Mouse (Mus musculus) liver, adult 2 months (tissue): Measurements from ENCODE around the gene Atp6v0b.

ENCODE experiments used
- CTCF ChIP-seq: fragments of 200-500 bp; IDR thresholded peaks from 2 replicates; pipeline ENCODE4 v1.5.1; 2011; ENCODE audit warnings: low read depth, low read length, control low read depth
- POLR2A ChIP-seq: fragments of 200-500 bp; IDR thresholded peaks from 2 replicates; pipeline ENCODE4 v1.6.1; 2011; ENCODE audit warnings: low read length, control low read depth; ENCODE audit not compliant: insufficient read depth; ENCODE audit errors: extremely low read depth

DNA sequence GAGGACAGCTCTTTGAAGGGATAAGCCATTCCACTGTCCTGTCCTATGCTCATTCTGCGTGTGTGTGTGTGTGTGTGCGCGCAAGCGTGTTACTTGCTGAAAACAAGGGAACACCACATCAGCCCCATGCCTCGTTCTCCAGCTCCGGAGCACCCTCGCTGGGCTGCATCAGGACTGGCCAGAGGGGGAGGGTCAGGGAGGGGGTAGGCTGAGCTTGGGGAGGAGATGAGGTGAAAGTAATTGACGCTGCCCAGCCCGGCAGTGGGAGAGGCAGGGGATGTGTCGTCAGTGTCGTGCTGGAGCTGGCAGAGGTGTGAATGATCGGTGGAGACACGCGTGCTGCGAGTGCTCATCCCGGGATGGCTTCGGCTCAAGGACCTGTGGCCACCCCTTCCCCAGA is 38.1 kb downstream of the Atp6v0b start:
- no peak for TF ChIP-seq CTCF
- no peak for TF ChIP-seq POLR2A
